Mouse (Mus musculus): ENCODE data around the gene Ucp1.

Ucp1 gene

GRCm38 (mm10) chr8:83331899-83332697, 41.9 kb downstream of the Ucp1 start, which contains the start of gene Elmod2:
TSS of gene Elmod2 (minus strand) at chr8:83332486.
- peak; percentile 89 for DNase-seq (ENCODE audit: low read depth)

GRCm38 (mm10) chr8:83332864-83333263, 42.7 kb downstream of the Ucp1 start:
- no peak for DNase-seq (ENCODE audit: low read depth)

GRCm38 (mm10) chr8:83342076-83342475, 51.9 kb downstream of the Ucp1 start:
- no peak for DNase-seq (ENCODE audit: low read depth)

GRCm38 (mm10) chr8:83342693-83343092, 52.5 kb downstream of the Ucp1 start:
- DNase-seq (ENCODE audit: low read depth), result peak; percentile 9

Measured in c-Kit-positive CD71-positive TER-119-negative erythroid progenitor cells, embryonic 14.5 days (primary cell).